Mouse (Mus musculus) neural tube, embryonic 11.5 days (tissue): Measurements from ENCODE around the gene Slc25a39. TPM values are rescaled to one million over a fixed set of nuclear protein-coding genes. Genes with fewer than 3 reads are reported as not detected.
A peak's percentile ranks its signal among the peaks of the same experiment; 100 is the strongest.

ENCODE experiments used
- ATAC-seq: fragments of 200-750 bp; cut with Nextera tagmentation; 2 replicates; pipeline ENCODE4 v1.8.0; 2017; ENCODE audit warnings: moderate number of reproducible peaks, mild to moderate bottlenecking, moderate TSS enrichment, moderate library complexity; ENCODE audit not compliant: insufficient read depth, low FRiP score, low TSS enrichment
- DNase-seq: peaks from one replicate; pipeline ENCODE4 v3.0.0-alpha.2; 2015; ENCODE audit warnings: low spot score
- H3K27ac ChIP-seq: fragments of 300-500 bp; sonication (generic); 2 replicates; pipeline ENCODE4 v1.5.1; 2014; ENCODE audit warnings: low read depth, mild to moderate bottlenecking, low read length
- H3K27me3 ChIP-seq: fragments of 300-500 bp; sonication (generic); 2 replicates; pipeline ENCODE4 v1.6.1; 2014; ENCODE audit warnings: mild to moderate bottlenecking, low read length, mixed read lengths; ENCODE audit not compliant: control insufficient read depth, insufficient read depth
- H3K36me3 ChIP-seq: fragments of 300-500 bp; sonication (generic); 2 replicates; pipeline ENCODE4 v1.6.1; 2014; ENCODE audit warnings: mild to moderate bottlenecking, low read length, moderate library complexity, mixed read lengths; ENCODE audit not compliant: control insufficient read depth, insufficient read depth
- H3K4me1 ChIP-seq: fragments of 300-500 bp; sonication (generic); 2 replicates; pipeline ENCODE4 v1.6.1; 2014; ENCODE audit warnings: low read length, mixed read lengths; ENCODE audit not compliant: control insufficient read depth, insufficient read depth
- H3K4me2 ChIP-seq: fragments of 300-500 bp; sonication (generic); 2 replicates; pipeline ENCODE4 v1.6.1; 2014; ENCODE audit warnings: low read depth, mild to moderate bottlenecking, moderate library complexity
- H3K4me3 ChIP-seq: fragments of 300-500 bp; sonication (generic); 2 replicates; pipeline ENCODE4 v1.5.1; 2014; ENCODE audit warnings: low read depth, low read length
- H3K9ac ChIP-seq: fragments of 300-500 bp; sonication (generic); 2 replicates; pipeline ENCODE4 v1.6.1; 2014; ENCODE audit warnings: mild to moderate bottlenecking, low read length
- H3K9me3 ChIP-seq: fragments of 300-500 bp; sonication (generic); 2 replicates; pipeline ENCODE4 v1.6.1; 2016; ENCODE audit warnings: low read length; ENCODE audit not compliant: control insufficient read depth
- WGBS: fragments of 180-500 bp; shearing (Covaris S2); extraction: QIAGEN DNeasy Blood & Tissue Kit; methylation state at CpG from one replicate; pipeline ENCODE4 v1.1.7; 2014; 5-methylcytosine and 5-hydroxymethylcytosine counted together
- polyA plus RNA-seq: library from polyadenylated mRNA; unstranded; fragments of >200 nt; fragmentation: Nextera tagmentation; extraction: Ambion mirVana; gene quantifications from 2 replicates; pipeline ENCODE4 v1.2.1, GENCODE M21; 2014

Slc25a39 gene
- polyA plus RNA-seq, 1 experiment from 2014 or later = 184 TPM

DNA sequence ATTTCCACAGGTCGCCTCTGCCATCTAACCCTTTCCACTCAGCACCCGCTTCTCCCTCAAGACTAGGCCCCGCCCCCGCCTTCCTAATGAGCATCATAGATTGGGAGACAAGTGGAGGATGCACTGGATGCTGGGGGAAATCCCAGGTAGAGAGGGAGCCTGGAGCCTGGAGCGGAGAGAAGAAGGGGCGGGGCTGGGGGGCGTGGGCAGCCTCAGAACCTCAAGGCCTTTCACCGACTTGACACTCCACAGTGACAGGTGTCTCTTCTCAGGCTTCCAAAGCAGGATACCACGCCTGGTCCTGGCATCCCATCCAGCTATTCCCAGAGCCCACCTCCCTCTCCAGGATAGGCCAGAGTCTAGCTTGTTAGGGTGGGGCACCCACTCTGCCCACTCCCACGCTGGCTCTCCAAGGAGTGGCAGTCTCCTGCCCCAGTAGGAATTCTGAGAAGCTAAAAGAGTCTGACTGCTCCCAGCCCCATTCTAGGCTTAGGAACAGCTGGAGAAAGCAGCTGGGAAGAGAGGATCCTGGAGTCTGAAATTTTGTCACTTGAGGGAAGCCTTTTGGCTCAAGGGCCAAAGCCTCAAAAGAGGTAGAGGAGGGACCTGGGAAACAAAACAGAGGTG, 37.6 kb upstream of the Slc25a39 start:
- DNase-seq (no peak), ATAC-seq (no peak)
- H3K27ac ChIP-seq = no peak overlapping the region
- peaks cover 9% of the 10 kb centered on the region; the same call in 1 of the 2 replicates for H3K27me3 ChIP-seq
- H3K9me3 ChIP-seq = no peaks in the 10 kb centered on the region
- H3K4me1 ChIP-seq = peaks cover 20% of the 10 kb centered on the region
- H3K9ac ChIP-seq = peak overlapping the region; percentile 98; the same call in 1 of the 2 replicates
- H3K4me3 ChIP-seq = peak overlapping the region; percentile 97
- H3K4me2 ChIP-seq = peak overlapping the region; percentile 90
- H3K36me3 ChIP-seq = peaks cover 4% of the 10 kb centered on the region
- 12% methylated on average over 10 of the region's 10 CpGs for WGBS

DNA sequence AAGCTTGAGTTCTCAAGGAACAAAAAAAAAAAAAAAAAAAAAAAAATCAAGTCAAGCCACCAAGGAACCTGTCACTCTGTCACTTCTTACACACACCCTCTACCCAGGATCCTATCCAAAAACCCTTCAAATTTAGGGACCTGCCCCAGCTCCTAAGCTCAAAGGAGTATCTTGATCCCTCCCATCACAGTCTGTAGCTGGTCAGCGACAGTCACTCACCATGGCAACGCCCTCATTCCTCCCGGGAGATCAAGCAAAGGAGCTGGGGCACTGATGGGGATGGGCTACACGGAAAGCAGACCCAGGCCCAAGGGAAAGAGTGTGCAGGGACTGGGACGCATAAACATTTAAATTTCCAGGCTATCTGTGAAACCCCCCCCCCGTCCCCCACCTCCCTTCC, 37.0 kb upstream of the Slc25a39 start:
- ATAC-seq = no peak
- H3K27ac ChIP-seq = no peak overlapping the region
- peak overlapping the region; percentile 15; the same call in 1 of the 2 replicates for H3K4me3 ChIP-seq
- no peaks in the 10 kb centered on the region for H3K9me3 ChIP-seq
- H3K4me1 ChIP-seq = peaks cover 20% of the 10 kb centered on the region
- H3K36me3 ChIP-seq = peaks cover 8% of the 10 kb centered on the region
- H3K9ac ChIP-seq = no peak overlapping the region
- peaks cover 6% of the 10 kb centered on the region; the same call in 1 of the 2 replicates for H3K27me3 ChIP-seq
- peak overlapping the region; percentile 90 for H3K4me2 ChIP-seq
- no peak for DNase-seq
- WGBS = 4% methylated on average over 6 of the region's 6 CpGs

DNA sequence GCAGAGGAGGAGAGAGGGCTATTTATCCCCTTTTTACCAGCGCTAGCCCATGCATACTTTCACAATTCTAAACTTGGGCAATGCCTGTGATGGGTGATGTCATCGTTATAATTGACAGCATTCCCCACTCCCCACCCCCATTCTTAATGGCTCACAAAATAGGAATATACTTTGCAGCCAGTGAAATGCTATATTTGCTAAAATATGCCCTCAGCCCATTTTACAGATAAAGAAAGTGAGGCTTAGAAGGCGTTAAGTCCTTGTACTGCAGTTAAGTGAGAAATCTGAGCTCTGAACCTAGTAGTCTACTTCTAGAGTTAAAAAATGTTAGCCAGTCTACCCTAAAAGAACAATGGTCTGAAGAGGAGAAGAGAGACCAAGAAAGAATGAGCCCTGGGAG, 36.6 kb upstream of the Slc25a39 start:
- DNase-seq (no peak), ATAC-seq (no peak)
- Histone ChIP-seq H3K4me1 (peaks cover 20% of the 10 kb centered on the region), H3K27me3 (peaks cover 5% of the 10 kb centered on the region; the same call in 1 of the 2 replicates), H3K27ac (no peak overlapping the region), H3K4me3 (no peak overlapping the region), H3K9me3 (no peaks in the 10 kb centered on the region), H3K36me3 (peaks cover 12% of the 10 kb centered on the region), H3K4me2 (no peak overlapping the region), H3K9ac (no peak overlapping the region)
- 81% methylated on average over 3 of the region's 3 CpGs for WGBS

DNA sequence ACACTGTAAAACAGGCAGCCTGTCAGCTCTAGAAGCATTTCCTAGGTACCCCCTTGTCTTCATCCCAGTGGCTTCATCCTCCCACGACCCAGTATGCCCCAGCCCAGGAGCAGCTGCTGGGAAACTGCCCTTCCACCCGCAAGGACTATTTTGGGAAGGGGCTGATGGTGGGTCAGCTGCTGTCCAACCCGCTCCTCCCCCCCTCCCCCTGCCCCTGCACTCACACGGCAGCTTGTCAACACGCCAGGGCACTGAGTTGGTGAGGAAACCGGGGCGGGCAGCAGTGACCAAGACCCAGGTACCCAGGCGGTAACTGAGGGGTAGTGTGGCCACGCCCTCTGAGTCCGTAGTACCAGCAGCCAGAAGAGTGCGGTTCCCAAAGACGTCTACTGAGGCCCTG, 36.0 kb upstream of the Slc25a39 start:
- Histone ChIP-seq H3K27me3 (0 out of 2 replicates have a peak, but pooled peaks cover 4% of the 10 kb centered on the region), H3K9me3 (no peaks in the 10 kb centered on the region), H3K27ac (no peak overlapping the region), H3K36me3 (peaks cover 14% of the 10 kb centered on the region), H3K4me2 (no peak overlapping the region), H3K4me1 (peaks cover 20% of the 10 kb centered on the region), H3K9ac (no peak overlapping the region), H3K4me3 (no peak overlapping the region)
- 62% methylated on average over 12 of the region's 12 CpGs for WGBS
- DNase-seq (no peak), ATAC-seq (no peak)

DNA sequence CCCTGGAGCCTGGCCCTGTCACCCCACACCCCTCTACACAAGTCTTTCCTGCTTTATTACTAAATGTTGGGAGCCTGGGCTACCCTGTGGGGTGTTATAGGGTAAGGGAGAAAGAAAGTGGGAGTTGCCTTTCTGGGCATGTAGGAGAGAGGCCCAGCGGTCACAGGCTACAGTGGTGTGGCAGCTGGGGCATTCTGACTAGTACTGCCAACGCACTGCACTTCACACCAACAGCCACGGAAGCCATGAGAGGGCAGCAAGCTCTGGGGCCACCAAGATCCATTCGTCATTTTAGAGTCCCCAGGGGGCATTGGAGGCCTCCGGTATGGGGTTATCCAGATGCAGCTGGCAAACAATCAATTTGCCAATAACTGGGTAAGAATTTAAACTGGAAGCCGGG, 34.3 kb upstream of the Slc25a39 start:
- Histone ChIP-seq H3K36me3 (peaks cover 14% of the 10 kb centered on the region), H3K4me3 (no peak overlapping the region), H3K9ac (no peak overlapping the region), H3K4me1 (peaks cover 34% of the 10 kb centered on the region), H3K27me3 (0 out of 2 replicates have a peak, but pooled peaks cover 4% of the 10 kb centered on the region), H3K27ac (no peak overlapping the region), H3K4me2 (no peak overlapping the region), H3K9me3 (no peaks in the 10 kb centered on the region)
- 81% methylated on average over 6 of the region's 6 CpGs for WGBS
- ATAC-seq (no peak), DNase-seq (no peak)

DNA sequence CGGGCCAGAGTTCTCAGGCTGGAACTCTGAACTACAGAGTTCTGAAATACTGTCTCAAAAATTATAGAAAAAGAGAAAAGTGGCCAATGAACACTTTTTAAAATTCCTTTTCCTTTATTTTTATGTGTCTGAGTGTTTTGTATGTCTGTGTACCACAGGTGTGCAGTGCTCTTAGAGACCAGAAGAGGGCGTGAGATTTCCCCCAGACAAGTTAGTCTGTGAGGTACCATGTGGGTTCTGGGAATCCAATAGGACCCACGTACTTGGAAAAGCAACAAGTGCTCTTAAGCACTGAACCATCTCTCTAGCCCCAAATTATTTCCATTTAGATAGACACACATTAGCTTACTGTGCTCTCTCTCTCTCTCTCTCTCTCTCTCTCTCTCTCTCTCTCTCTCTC, 33.7 kb upstream of the Slc25a39 start:
- 79% methylated on average over 3 of the region's 3 CpGs for WGBS
- Histone ChIP-seq H3K27me3 (0 out of 2 replicates have a peak, but pooled peaks cover 4% of the 10 kb centered on the region), H3K9ac (no peak overlapping the region), H3K9me3 (no peaks in the 10 kb centered on the region), H3K4me3 (no peak overlapping the region), H3K4me1 (peaks cover 36% of the 10 kb centered on the region), H3K27ac (no peak overlapping the region), H3K4me2 (no peak overlapping the region), H3K36me3 (peaks cover 14% of the 10 kb centered on the region)
- DNase-seq (no peak), ATAC-seq (no peak)

DNA sequence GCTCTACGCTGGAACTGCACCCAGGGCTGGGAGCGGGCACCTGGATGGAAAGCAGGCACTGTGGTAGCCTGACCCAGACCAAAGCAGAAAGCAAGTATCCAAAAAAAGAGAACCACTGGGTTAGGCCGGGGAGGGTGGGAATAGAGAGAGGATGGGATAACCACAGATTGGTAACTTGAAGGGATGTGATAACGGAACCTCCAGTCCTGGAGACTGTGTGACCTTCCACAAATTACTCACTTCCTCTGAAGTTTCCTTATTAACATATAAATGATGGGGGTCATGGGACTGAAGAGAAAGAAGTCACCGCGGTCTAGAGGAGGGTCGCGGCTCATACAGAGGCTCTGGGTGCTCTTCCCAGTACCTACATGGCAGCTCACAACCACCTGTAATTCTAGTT, 32.5 kb upstream of the Slc25a39 start:
- H3K27me3 ChIP-seq = 0 out of 2 replicates have a peak, but pooled peaks cover 4% of the 10 kb centered on the region
- H3K4me2 ChIP-seq = no peak overlapping the region
- H3K27ac ChIP-seq = no peak overlapping the region
- H3K9me3 ChIP-seq = no peaks in the 10 kb centered on the region
- no peak overlapping the region for H3K9ac ChIP-seq
- WGBS = 90% methylated on average over 8 of the region's 8 CpGs
- peaks cover 14% of the 10 kb centered on the region for H3K36me3 ChIP-seq
- H3K4me3 ChIP-seq = no peak overlapping the region
- no peak for ATAC-seq
- DNase-seq = no peak
- peaks cover 24% of the 10 kb centered on the region for H3K4me1 ChIP-seq

DNA sequence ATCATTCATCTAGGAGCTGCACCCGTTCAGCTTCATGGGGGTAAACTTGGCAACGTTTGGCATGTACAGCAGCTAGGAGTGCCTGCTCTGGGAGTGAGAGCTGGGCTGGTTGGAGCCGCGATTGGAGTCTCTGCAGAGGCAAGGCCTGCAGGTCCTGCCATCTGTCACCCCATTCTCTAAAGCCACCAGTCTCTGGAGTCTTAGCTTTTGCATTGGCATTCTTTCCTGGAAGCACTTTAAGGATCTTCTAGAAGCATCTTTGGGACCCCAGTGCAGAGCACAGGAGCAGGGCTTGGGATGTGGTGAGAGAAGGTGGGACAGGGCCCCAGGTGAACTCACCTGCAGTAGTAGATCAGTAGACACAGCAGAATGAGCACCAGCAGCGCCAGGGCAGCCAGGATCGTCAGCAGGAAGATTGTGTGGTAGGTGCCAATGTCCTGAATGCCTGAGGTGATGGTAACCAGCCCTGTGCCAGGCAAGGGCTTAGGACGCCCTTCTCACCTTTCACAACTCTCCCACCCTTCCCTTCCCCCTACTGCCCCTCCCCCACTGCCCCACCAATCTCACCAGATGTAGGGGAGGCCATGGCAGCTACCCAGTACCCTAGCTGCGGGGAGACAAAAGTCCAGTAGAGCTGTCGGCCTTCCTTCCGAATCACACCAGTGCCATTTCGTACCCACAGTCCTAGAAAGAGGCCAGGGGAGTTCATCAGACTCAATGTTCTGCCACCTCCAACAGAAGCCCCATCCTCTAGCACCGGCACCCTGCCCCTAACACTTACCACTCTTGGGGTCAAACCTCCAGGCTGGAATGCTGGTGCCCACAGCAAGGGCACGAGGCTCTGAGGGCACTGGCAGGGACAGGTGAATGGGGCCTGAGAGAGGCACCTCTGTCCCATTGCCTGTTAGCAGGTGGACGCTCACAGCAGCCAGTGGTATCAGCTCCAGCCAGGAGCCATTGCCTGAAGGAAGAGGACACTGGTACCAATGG, 31.6 kb upstream of the Slc25a39 start:
- Histone ChIP-seq H3K27me3 (0 out of 2 replicates have a peak, but pooled peaks cover 4% of the 10 kb centered on the region), H3K9me3 (no peaks in the 10 kb centered on the region), H3K4me1 (peaks cover 17% of the 10 kb centered on the region), H3K4me2 (no peak overlapping the region), H3K36me3 (peaks cover 16% of the 10 kb centered on the region), H3K27ac (no peak overlapping the region), H3K4me3 (no peak overlapping the region), H3K9ac (no peak overlapping the region)
- WGBS = 73% methylated on average over 14 of the region's 14 CpGs
- no peak for DNase-seq
- ATAC-seq = no peak
